Mouse (Mus musculus) yolk sac, embryonic 10.5 days (tissue): ENCODE data around the gene Sugp2.

Source experiments
- DNase-seq: peaks from one replicate; pipeline ENCODE4 v3.0.0-alpha.2; 2017; ENCODE audit warnings: low spot score

Gene Sugp2

DNA sequence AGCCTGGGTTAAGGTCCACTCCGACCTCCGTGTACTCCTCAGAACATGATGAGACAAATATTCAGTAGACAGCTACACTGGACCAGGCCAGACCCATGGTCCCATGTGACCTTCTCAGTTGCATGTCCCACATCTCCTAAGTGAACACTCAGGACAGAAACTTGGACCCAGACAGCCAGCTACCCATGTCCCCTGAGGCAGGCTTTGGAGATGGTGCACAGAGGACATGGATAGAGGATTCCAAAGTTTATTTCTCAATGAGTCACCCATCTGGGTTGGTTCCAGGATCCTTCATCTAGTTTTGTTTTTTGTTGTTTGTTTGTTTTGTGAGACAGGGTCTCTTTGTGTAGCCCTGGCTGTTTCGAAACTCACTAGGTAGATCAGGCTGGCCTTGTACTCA lies 13.1 kb upstream of the Sugp2 start:
- DNase-seq = no peak

DNA sequence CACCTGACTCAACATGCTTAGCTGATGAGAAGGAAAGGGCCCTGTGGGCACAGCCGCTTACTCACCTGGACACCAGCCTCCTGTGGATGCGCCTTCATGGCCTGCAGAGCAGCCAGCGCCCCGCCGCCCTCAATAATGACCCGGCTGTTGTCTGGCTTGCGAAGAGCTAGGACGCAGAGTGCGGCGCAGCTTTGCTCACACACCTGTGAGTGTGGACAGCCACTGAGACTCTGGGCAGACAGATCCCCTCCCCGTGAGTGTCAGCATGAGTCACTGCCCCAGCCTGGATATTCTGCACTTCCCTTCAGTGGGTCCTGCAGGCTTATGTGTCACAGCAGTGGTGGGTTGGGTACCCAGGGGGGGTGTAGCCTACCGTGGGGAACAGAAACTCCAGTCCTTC lies 12.0 kb upstream of the Sugp2 start:
- DNase-seq = no peak

DNA sequence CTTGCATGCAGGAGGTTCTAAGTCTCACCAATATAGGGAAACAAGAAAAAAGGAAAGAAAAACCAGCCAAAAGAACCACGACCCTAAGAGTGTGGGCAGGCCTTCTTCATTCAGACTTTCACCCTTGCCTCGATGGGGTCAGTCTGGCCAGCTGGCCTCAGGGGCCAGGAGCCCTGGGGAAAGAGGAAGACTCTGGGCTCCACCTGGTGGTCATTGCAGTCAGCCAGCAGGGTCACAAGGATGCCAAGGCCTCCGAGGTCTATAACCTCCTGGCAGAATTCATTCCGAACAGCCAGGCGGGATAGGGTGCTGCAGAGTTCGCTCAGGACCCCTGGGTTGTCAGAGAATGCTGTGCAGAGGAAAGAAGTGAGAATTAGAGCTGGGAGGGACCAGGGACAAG lies 10.7 kb upstream of the Sugp2 start:
- peak; percentile 27 for DNase-seq

DNA sequence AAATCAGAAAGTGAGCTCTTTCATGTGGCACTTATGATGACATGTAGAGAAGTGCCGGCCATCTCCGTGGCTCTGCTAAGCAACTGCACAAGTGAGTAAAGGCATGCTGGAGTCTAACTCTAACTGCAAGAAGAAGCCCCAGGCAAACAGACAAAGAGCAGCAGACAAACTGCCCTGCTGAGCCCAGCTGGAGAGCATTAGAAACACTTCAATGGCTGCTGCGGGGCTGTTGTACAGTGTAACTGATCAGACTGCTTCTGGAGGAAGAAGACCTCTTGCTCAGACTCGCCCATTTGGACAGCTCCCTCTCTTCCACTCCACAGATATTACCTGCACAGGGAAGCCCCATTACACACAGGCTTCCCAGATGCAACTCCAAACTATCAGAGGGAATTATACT lies 6.0 kb upstream of the Sugp2 start:
- no peak for DNase-seq

DNA sequence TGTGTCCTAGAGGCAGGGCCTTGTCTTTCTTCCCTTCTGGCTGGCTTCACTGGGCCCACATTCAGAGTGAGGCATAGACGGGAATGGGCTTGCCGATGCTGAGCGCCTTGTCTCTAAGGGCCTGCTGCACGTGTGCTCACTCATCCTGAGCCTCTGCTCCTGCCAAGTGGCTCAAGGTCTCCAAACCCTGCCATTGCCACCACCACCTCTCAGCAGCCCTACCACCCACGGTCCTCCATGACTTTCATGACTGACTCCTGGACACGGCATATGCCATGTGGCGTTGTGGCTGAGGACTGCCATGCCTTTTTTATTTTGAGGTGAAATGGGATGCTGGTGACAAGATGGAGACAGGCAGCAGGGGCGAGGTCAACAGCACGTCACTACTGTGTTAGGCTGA lies 3.2 kb upstream of the Sugp2 start:
- DNase-seq = no peak

DNA sequence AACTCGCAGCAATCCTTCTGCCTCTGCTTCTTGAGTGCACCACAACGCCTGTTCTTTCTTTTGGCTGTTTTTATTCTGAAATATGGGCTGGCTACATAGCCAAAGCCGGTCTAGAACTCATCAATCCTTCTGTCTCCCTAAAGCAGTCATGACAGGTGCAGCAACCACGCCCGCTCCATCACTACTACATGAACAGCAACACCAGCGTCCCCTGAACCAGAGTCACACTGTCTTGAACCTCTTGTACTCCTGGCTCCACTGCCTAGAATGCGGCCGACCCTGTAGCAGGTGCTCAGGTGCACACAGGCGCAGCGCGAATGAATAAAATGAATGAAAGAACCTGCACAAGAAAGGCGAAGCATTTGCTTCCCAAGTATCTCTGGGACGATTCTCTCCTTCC lies 420 bp upstream of the Sugp2 start:
- DNase-seq = no peak

DNA sequence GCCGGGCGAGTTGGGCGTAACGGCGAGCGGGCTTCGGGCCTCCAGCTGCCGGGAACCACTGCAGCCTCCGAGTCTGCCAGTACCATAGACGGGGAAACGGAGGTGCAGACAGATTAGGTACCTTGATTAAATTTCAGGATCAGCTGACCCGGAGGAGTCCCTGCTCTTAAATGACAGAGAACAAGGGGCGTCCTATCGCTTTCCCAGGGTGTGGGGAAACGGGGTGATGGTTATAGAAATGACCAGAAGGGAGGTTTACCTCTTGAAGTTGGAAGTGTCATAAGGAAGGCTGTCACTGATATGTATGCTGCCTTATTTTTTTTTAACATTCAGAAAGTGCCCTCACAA lies 729 bp downstream of the Sugp2 start:
- no peak for DNase-seq

- no peak for DNase-seq
Observed at GRCm38 (mm10) chr8:70237842-70238241, 3.8 kb downstream of the Sugp2 start.

- DNase-seq = no peak
Observed at GRCm38 (mm10) chr8:70240642-70241041, 6.6 kb downstream of the Sugp2 start.

GRCm38 (mm10) chr8:70246622-70247021 lies 12.6 kb downstream of the Sugp2 start:
- no peak for DNase-seq

DNA sequence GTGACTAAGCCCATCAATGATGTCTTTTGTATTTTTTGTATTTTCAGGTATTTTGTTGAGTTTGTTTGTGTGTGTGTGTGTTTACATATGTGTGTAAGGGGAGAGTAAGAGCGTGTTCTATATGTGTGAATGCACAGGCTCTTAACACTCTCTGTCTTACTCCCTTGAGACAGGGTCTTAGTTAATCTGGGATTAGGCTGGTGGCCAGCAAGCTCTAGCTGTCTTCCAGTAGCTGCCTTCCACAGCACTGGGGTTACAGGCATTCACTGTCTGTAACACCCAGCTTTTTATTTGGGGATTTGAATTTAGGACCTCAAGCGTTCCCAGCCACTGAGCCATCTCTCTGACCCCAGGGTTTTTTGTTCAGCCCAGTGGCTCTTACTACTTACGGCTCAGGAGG lies 13.8 kb downstream of the Sugp2 start:
- DNase-seq = no peak

DNA sequence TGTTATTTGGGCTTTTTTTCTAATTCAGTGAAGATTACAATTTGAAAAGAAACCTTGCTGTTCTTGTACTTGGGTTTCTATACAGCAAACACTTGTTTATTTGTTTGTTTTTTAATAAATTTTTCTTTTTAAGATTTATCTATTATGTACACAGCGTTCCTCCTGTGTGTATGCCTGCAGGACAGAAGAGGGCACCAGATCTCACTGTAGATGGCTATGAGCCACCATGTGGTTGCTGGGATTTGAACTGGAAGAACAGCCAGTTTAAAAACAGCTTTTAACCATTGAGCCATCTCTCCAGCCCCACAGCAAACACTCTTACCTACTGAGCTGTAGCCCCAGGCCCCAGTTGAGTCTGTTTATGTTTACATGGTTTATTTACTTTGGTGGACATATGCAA lies 20.6 kb downstream of the Sugp2 start:
- DNase-seq = no peak

DNA sequence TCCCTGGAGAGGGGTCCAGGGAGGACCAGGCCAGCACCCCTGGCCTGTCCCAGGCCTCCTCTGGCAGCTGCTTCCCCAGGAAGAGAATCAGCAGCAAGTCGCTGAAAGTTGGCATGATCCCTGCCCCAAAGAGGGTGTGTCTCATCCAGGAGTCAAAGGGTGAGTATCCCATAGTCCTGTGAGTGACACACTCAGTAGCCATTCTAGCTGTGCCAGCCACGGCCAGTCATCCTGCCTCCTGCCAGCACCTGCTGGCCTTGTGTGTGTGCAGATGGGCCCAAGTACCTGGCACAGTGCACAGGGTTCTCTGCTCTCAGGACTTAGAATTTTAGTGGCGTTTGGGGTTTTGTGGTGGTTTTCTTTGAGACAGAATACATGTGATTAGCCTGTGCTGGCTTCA lies 23.4 kb downstream of the Sugp2 start:
- no peak for DNase-seq

- no peak for DNase-seq
Observed at GRCm38 (mm10) chr8:70258600-70258999, 24.6 kb downstream of the Sugp2 start.

GRCm38 (mm10) chr8:70259043-70259442 lies 25.0 kb downstream of the Sugp2 start:
- DNase-seq = no peak

GRCm38 (mm10) chr8:70267674-70268073 lies 33.6 kb downstream of the Sugp2 start:
- DNase-seq = no peak

GRCm38 (mm10) chr8:70268311-70268710 lies 34.3 kb downstream of the Sugp2 start:
- no peak for DNase-seq

DNA sequence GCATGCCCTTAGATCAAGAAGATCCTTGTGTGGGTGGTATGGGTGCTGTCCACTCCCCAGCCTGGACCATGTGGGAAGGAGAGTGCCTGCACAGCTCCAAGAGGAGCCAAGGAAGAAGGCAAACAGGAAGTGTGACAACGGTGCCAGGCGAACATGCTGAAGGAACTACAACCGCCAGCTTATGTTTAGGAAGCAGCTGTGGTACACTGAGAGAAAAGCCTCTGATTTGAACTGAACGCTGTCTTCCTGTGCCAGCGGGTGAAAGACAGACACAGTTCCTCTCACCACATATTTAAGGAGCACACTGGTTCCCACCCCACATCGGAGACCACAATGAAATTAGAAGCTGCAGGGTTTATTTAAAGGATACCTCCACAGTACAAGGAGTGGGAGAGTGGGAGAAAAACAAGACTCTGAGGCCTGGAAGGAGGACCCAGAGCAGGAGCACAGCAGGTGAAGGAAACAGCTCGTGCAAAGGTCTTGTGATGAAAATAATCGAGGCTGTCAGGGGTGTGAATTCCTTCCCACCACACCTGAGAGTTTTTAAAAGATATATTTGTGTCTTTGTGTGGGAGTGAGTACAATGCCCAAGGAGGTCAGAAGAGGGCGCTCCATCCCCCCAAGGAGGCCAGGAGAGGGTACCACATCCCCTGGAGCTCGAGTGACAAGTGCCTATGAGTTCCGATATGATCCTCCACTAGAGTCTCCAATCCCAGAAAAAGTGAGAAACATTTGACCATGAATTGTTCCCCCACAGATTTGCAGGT lies 35.0 kb downstream of the Sugp2 start:
- no peak for DNase-seq

- peak; percentile 44 for DNase-seq
Observed at GRCm38 (mm10) chr8:70272949-70273348, 38.9 kb downstream of the Sugp2 start.

DNA sequence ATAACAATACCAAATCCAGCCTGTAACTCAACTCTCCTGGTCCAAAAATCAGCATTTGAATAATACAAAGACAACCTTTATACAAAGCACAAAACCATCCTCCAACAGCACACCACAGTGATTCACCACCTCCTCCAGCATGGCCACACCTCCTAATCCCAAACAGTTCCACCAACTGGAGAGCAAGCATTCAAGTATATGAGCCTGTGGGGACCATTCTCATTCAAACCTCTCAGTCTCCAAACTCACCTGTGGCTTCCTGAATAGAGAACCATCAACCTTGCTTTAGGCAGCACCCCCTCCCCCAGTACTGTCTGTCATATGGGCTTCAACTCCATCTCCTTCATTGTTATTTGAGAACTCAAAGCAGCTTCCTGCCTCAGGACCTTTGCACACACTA lies 40.3 kb downstream of the Sugp2 start:
- no peak for DNase-seq

GRCm38 (mm10) chr8:70276476-70276875 lies 42.5 kb downstream of the Sugp2 start:
- DNase-seq = peak; percentile 20

DNA sequence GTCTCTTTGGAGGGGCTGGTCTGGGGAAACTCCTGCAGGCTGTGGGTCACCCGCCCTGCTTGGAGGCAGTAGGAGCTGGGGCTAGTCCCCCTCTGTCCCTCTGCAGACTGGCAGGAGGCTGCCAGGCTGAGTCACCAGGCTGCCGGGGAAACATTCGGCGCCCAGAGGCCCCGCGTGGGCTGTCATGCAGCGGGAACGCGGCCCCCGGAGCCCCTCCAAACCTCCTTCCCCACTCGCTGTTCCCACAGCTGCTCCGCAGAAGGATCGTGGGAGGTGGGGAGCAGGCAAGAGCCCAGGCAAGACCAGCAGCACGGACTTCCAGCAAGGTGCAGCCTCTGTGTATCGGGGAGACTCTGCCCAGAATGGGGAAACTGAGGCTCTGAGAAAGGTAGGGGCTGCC lies 44.1 kb downstream of the Sugp2 start:
- DNase-seq = no peak

DNA sequence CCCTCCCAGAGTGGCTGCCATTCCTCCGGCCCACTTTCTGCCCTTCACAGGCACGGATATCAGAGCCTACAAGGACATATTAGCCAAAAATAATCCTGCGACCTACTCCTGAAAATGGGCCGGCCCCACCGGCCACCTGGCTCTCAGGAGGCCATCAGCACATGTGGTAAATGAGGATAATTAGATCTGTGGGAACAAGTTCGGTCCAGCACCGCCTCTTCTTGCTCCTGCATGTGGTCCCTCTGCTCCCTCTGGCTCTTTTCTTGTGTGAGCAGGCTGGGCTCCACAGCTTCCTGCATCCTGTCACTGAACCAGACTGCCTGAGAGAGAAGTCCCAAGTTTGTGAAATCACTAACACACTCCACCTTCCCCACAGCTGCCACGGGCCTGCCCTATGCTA lies 45.2 kb downstream of the Sugp2 start:
- no peak for DNase-seq

GRCm38 (mm10) chr8:70281001-70281400 lies 47.0 kb downstream of the Sugp2 start:
- no peak for DNase-seq
